Mouse (Mus musculus) urinary bladder, postnatal 14 days (tissue): ENCODE results near the gene Glyctk.

Source experiments
- DNase-seq: peaks from one replicate; pipeline ENCODE4 v3.0.0; 2021; ENCODE audit warnings: low spot score

Glyctk gene

DNA sequence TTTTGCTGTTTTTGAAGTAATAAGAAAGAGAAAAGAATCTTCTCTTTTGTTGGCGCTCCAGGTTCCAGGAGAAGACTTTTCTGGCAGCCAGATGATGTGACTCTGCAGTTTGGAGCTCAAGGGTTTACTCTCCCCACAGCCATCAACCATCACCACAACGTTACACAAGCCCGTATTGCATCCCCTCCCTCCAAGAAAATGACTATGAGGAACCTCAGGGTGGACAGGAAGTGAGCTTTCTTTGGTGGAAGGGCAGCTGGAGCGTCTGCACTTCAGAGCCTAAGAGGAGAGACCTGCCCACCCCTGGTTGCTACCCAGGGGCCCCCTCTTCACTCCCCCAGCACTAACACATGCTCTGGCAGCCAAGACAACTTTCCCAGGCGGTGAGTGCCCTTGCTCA lies 10.7 kb downstream of the Glyctk start:
- DNase-seq: no peak

GRCm38 (mm10) chr9:106145582-106145981 lies 12.4 kb downstream of the Glyctk start:
- DNase-seq: no peak

- DNase-seq: no peak
These were observed 13.8 kb downstream of the Glyctk start for GRCm38 (mm10) chr9:106144176-106144575.

- no peak for DNase-seq
These were observed 16.0 kb downstream of the Glyctk start for GRCm38 (mm10) chr9:106141955-106142354.

- DNase-seq: no peak
These were observed 18.2 kb downstream of the Glyctk start for GRCm38 (mm10) chr9:106139763-106140162.

DNA sequence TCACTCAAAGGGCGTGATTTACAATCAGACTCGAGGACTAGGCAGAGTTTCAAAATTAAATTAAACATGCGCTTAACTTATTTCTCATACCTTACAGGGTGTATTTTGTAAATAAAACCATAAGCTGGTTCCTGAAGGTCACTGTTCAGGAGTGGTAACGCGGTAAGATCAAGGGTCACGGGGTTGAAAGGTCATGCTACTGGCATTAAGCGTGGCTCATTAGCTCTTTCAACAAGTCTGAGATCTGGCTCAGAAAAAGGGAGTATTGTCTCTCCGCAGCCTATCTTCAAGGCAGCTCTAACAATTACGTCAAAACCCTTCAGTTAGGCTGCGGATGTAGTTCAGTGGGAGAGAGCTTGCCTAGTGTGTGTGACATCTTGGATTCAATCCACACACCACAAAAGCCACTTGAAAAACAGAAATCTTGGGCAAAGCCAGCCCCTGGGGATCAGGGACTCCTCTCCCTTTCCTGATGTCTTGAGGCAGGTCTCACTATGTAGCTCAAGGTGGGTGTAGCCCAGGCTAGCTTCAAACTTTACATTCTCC lies 20.2 kb downstream of the Glyctk start:
- no peak for DNase-seq

DNA sequence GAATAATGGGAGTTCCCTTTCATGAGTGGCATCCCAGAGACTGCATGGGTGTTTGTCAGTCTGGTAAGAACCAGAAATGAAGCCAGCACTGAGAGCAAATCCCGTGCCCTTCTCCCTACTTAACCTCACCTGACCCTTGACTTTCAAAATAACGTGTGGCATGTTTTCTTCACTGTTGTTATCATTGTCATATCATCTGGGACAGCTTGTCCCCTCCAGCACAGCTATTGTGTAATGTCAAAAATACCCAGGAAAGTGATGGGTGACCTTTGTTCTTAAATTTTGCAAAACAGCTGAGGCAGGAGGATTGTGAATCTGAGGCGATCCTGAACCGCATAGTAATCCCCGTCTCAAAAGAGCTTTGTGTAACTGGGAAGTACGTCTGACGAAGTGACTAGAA lies 27.7 kb downstream of the Glyctk start:
- no peak for DNase-seq

DNA sequence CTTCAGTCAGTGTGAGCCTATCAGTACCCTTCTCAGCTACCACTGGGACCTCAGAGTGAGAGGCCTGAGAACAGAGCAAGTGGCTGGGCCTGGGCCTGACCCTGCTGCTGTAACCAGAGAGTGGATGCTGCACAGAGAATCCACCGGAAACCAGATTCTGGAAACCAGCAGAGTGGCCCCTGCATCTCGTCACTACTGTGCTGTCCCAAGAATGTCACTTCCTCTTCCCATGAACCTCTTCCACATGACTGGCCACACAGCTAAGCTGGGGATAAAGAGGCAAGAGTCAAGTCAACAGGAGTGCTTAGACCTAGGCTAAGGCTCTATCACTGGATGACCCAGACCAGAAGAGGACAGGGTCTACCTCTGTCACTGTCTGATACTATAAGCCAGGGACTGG lies 28.9 kb downstream of the Glyctk start:
- DNase-seq: no peak

GRCm38 (mm10) chr9:106126786-106127251 lies 31.1 kb downstream of the Glyctk start:
- no peak for DNase-seq

DNA sequence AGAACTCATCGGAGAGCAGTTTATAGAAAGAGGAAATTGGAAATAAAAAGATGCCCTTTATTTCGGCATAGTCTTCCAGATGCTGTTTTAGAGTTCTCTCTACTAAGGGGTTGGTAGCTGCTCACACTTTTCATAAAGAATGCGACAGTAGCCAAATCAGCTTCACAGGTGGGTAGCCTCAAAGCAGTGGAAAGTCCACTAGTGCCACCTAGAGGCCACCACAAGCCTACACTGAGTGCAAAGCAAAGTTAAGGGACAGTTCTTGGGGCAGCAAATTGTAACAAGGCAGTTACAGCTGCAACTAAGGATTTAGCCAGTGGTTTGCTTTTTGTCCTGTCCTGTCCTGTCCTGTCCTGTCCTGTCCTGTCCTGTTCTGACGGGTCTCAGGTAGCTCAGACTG lies 34.3 kb downstream of the Glyctk start:
- DNase-seq: no peak

- DNase-seq: no peak
These were observed 38.9 kb downstream of the Glyctk start for GRCm38 (mm10) chr9:106119075-106119474.

- DNase-seq: no peak
These were observed 42.0 kb downstream of the Glyctk start for GRCm38 (mm10) chr9:106115801-106116424.

DNA sequence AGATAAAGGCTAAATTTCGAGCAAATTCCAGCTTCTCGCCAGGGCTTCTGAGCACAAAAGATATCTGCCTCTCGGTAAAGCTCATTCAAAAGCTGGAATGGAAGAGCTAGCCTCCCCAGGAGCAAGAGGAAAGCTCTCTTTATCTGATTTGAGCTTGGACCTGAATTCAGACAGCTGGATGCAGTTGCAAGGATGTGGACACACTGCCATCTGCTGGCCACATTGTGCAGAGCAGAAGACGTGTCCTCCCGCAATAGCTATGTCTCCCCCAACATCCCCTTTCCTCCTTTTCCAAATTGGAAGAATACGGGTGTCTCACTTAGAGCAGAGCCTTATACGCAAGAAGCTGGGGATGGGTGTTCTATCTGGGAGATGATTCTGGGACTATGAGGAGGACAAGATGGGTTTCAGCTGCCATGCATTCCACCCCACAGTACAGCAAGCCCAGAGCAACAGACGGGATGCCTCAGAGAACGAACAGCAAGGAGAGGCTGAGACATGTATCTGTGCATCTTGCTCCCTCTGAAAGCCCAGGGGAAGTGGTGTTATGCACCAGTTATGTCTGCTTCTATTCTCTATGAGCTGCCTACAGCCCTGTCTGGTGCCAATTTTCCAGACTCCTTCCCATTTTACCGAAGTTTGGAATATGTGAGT lies 45.0 kb downstream of the Glyctk start:
- peak; percentile 71 for DNase-seq

GRCm38 (mm10) chr9:106106241-106106640 lies 51.7 kb downstream of the Glyctk start:
- DNase-seq: no peak

- DNase-seq: no peak
These were observed 53.5 kb downstream of the Glyctk start for GRCm38 (mm10) chr9:106104401-106104800.
